Comparison of ENCODE assay signal across 22 mouse cellular contexts in the genomic region with DNA sequence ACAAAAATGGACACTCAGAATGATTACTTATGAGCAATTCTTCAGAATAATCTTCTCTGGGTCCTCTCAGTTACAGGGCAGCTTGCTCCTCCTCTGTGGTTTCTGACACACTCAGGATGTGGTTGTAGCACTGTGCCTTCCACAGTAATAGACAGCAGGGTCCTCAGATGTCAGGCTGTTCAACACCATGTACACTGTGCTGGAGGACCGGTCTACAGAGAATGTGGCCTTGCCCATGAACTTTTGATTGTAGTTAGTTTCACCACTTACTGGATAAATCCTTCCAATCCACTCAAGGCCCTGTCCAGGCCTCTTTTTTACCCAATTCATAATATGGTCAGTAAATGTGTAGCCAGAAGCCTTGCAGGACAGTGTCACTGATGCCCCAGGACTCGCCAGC.
DNase-seq lines count a peak whose midpoint lies in the region; ATAC-seq lines count a peak whose summit lies in the region.
"Had no signal": no experiment of that assay in that cellular context is flagged by ENCODE, and none has a peak within 500 bp of the region (broad histone marks: within the 10 kb centered on the region; RNA-seq: fewer than 3 reads in every experiment).

No protein-coding gene starts in this region.

- no peak overlapping the region for H3K9ac ChIP-seq in heart, embryonic 16.5 days (ENCODE audit: low read length)
- no peak overlapping the region for H3K9ac ChIP-seq in kidney, embryonic 14.5 days (ENCODE audit: low read depth, low read length)
- H3K9ac ChIP-seq: embryonic facial prominence, embryonic 13.5 days; forebrain, embryonic 15.5 days; hindbrain, embryonic 14.5 days; limb, embryonic 12.5 days; liver, embryonic 12.5 days had no signal

- peak; percentile 49; the same call in 1 of the 2 replicates for ATAC-seq in heart, embryonic 16.5 days (replicated peaks; ENCODE audit: extremely low read depth, insufficient read depth, low FRiP score)
- ATAC-seq in hematopoietic stem cell, adult 5-6 weeks (replicated peaks in 1 of 2; ENCODE audit: insufficient read depth in 1 of 2, low FRiP score in 2 of 2, low TSS enrichment in 1 of 2, low read depth in 1 of 2, poor library complexity in 2 of 2, severe bottlenecking in 2 of 2): peak; percentile 48 to 69; a peak in 3 of 4 replicates
- ATAC-seq in kidney, embryonic 14.5 days (ENCODE audit: low FRiP score, low TSS enrichment): no peak
- ATAC-seq: forebrain, embryonic 15.5 days; intestine, embryonic 16.5 days; liver, embryonic 12.5 days had no signal

- H3K27me3 ChIP-seq in heart, embryonic 16.5 days (ENCODE audit: control insufficient read depth, insufficient read depth, low read length): no peaks in the 10 kb centered on the region
- H3K27me3 ChIP-seq in kidney, embryonic 14.5 days (ENCODE audit: control insufficient read depth, insufficient read depth, low read length): no peaks in the 10 kb centered on the region
- H3K27me3 ChIP-seq: embryonic facial prominence, embryonic 13.5 days; forebrain, embryonic 15.5 days; limb, embryonic 12.5 days; liver, embryonic 12.5 days had no signal

- H3K4me2 ChIP-seq in heart, embryonic 16.5 days (ENCODE audit: low read depth, low read length): no peak overlapping the region
- no peak overlapping the region for H3K4me2 ChIP-seq in kidney, embryonic 14.5 days (replicated peaks; ENCODE audit: low read depth, low read length)
- H3K4me2 ChIP-seq: embryonic facial prominence, embryonic 13.5 days; forebrain, embryonic 15.5 days; hindbrain, embryonic 14.5 days; limb, embryonic 12.5 days; liver, embryonic 12.5 days; midbrain, embryonic 11.5 days had no signal

- WGBS in heart, embryonic 16.5 days: 45% methylated on average over 2 of the region's 2 CpGs
- WGBS in kidney, embryonic 14.5 days: 74% methylated on average over 2 of the region's 2 CpGs

- H3K4me1 ChIP-seq in heart, embryonic 16.5 days (ENCODE audit: control insufficient read depth, insufficient read depth, low read length): no peaks in the 10 kb centered on the region
- no peaks in the 10 kb centered on the region for H3K4me1 ChIP-seq in kidney, embryonic 14.5 days (ENCODE audit: control insufficient read depth, insufficient read depth, low read length)
- H3K4me1 ChIP-seq: embryonic facial prominence, embryonic 13.5 days; forebrain, embryonic 15.5 days; heart, embryonic 10.5 days; limb, embryonic 12.5 days; liver, embryonic 12.5 days had no signal

- H3K36me3 ChIP-seq in heart, embryonic 16.5 days (ENCODE audit: control insufficient read depth, insufficient read depth): no peaks in the 10 kb centered on the region
- no peaks in the 10 kb centered on the region for H3K36me3 ChIP-seq in kidney, embryonic 14.5 days (ENCODE audit: control insufficient read depth, insufficient read depth, low read length)
- H3K36me3 ChIP-seq: embryonic facial prominence, embryonic 13.5 days; forebrain, embryonic 15.5 days; heart, embryonic 10.5 days; limb, embryonic 12.5 days; liver, embryonic 12.5 days had no signal

- peaks cover 5% of the 10 kb centered on the region; the same call in 1 of the 2 replicates for H3K9me3 ChIP-seq in heart, embryonic 16.5 days (replicated peaks; ENCODE audit: control insufficient read depth, low read length)
- peaks cover 2% of the 10 kb centered on the region for H3K9me3 ChIP-seq in kidney, embryonic 14.5 days (ENCODE audit: control insufficient read depth, low read length)

- no peak overlapping the region for H3K27ac ChIP-seq in heart, embryonic 16.5 days (ENCODE audit: low read length)
- no peak overlapping the region for H3K27ac ChIP-seq in kidney, embryonic 14.5 days (ENCODE audit: low read depth, low read length)
- H3K27ac ChIP-seq: embryonic facial prominence, embryonic 13.5 days; forebrain, embryonic 15.5 days; heart, embryonic 10.5 days; hindbrain, embryonic 14.5 days; layer of hippocampus, adult 2 months; limb, embryonic 12.5 days; liver, embryonic 12.5 days had no signal

- DNase-seq in heart, postnatal 25 days (ENCODE audit: low spot score): no peak
- peak; percentile 48 to 67 for DNase-seq in natural killer cell, adult 2 months (ENCODE audit: low spot score in 2 of 2)
- DNase-seq in thymus, postnatal 36 days: peak; percentile 59 to 72
- no peak for DNase-seq in left cerebral cortex, adult 8-10 months (ENCODE audit: low spot score in 2 of 2)
- DNase-seq in c-Kit-positive CD71-positive TER-119-positive erythroid progenitor cells, embryonic 14.5 days (ENCODE audit: low spot score): no peak
- DNase-seq: cerebellum, adult 9-10 months; heart, postnatal 10 days; kidney, postnatal 14 days; lung, adult 2 months; lung, postnatal 4 days had no signal

- intact Hi-C loops in heart, postnatal 25 days (cut with DNase I): no loop called here

- H3K4me3 ChIP-seq in heart, embryonic 16.5 days (ENCODE audit: low read length): no peak overlapping the region
- no peak overlapping the region for H3K4me3 ChIP-seq in kidney, embryonic 14.5 days (ENCODE audit: low read length)
- H3K4me3 ChIP-seq: embryonic facial prominence, embryonic 13.5 days; forebrain, embryonic 15.5 days; heart, embryonic 10.5 days; layer of hippocampus, adult 2 months; limb, embryonic 12.5 days; liver, embryonic 12.5 days had no signal

Comparison
In these comparisons a context has a peak if more than half of its experiments do, and no peak if none do; other contexts are left out.
1. DNase-seq: peak in natural killer cell, adult 2 months (2 of 2) and thymus, postnatal 36 days (2 of 2); none in heart, postnatal 25 days (single experiment), left cerebral cortex, adult 8-10 months (0 of 2) and c-Kit-positive CD71-positive TER-119-positive erythroid progenitor cells, embryonic 14.5 days (single experiment).